Mouse (Mus musculus) lung, postnatal 0 days (tissue): ENCODE measurements around the gene Rtl10.

ENCODE experiments used
- CTCF ChIP-seq: IDR thresholded peaks from 2 replicates; pipeline ENCODE4 v1.5.1; 2016; ENCODE audit warnings: antibody characterized with exemption, mild to moderate bottlenecking
- EP300 ChIP-seq: IDR thresholded peaks from 2 replicates; pipeline ENCODE4 v1.6.1; 2016; ENCODE audit warnings: antibody characterized with exemption, mild to moderate bottlenecking, control low read depth

DNA sequence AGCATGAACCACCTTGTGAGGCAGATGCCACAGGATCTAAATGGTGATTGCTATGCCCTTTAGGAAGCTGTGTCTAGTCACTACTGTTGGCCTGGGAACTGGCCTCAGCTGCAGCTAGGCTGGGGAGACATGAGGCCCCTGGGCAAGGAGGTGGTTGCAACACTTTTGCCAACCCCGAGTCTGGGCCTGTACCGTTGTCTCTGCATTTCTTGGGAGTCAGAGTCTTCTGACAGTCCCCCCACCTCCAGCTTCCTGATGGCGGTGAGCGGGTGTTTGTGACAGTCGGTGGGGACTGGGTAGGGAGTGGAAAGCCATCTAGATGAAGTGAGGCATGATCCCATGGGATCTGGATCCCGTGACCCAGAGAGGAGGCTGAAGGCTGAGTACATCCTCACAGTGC, 43.3 kb upstream of the Rtl10 start:
- TF ChIP-seq EP300 (no peak), CTCF (no peak)
